Mouse (Mus musculus): ENCODE data around the gene Wnt7b. TPM values are rescaled to one million over a fixed set of nuclear protein-coding genes. Genes with fewer than 3 reads are reported as not detected.

Wnt7b gene
- 0.15 and 0.20 TPM in 2 replicates for polyA plus RNA-seq (2012; rRNA removed)

GRCm38 (mm10) chr15:85582356-85582910, at the start of gene Wnt7b:
Gene Wnt7b, minus strand, starts transcription at chr15:85582473.

DNA sequence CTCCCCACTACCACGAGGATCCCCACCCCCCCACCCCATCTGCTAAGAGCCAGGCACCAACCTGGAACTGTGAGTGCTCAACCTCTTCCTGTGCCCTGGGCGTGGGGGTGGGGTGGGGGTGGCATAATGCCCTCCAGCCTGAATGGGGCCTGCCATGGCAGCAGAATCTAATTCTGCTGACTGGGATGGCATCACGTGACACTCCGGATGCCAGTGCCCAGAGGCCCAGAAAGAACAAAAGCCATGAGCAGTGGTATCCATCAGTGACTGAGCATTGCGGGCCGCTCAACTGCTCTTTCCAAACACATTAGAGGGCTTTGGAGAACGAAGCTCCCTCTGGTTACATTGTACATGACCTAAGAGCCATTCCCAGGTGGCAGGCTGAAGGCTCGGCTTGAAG, 79.1 kb downstream of the Wnt7b start, which contains the start of gene 7530416G11Rik:
TSS of gene 7530416G11Rik (minus strand) at position 101 of the 400 bp plus-strand sequence.

Other genes with a start within 250 kb of the Wnt7b start
- gene Atxn10, start 246.2 kb downstream of the Wnt7b start, polyA plus RNA-seq (2012; rRNA removed) = 52.0 and 56.6 TPM in 2 replicates
- not detected in 2 replicates for gene 7530416G11Rik, start 79.2 kb downstream of the Wnt7b start, polyA plus RNA-seq (2012; rRNA removed)
- gene Ppara, start 152.5 kb upstream of the Wnt7b start, polyA plus RNA-seq (2012; rRNA removed) = 74.5 and 79.8 TPM in 2 replicates
- 11.8 and 12.6 TPM in 2 replicates for gene Cdpf1, start 229.2 kb upstream of the Wnt7b start, polyA plus RNA-seq (2012; rRNA removed)
- gene Pkdrej, start 239.3 kb upstream of the Wnt7b start, polyA plus RNA-seq (2012; rRNA removed) = 0.05 and 0.06 TPM in 2 replicates
- gene Ttc38, start 249.8 kb upstream of the Wnt7b start, polyA plus RNA-seq (2012; rRNA removed) = 6.8 and 7.7 TPM in 2 replicates

Measured in liver, embryonic 18 days (tissue).